Mouse (Mus musculus) E14TG2a.4 (cell line): Measurements from ENCODE around the gene Lrrn2.
A peak's percentile ranks its signal among the peaks of the same experiment; 100 is the strongest.

Source experiments
- H3K27me3 ChIP-seq: 2 replicates; pipeline ENCODE4 v1.6.1; 2014; ENCODE audit warnings: low read length, control low read depth; ENCODE audit not compliant: insufficient read depth
- H3K36me3 ChIP-seq: 2 replicates; pipeline ENCODE4 v1.6.1; 2014; ENCODE audit warnings: low read length, control low read depth; ENCODE audit not compliant: insufficient read depth
- H3K4me1 ChIP-seq: replicated peaks from 2 replicates; pipeline ENCODE4 v1.6.1; 2014; ENCODE audit warnings: low read depth, low read length, control low read depth
- H3K4me3 ChIP-seq: replicated peaks from 2 replicates; pipeline ENCODE4 v1.5.1; 2014; ENCODE audit warnings: mild to moderate bottlenecking, low read length
- H3K9me3 ChIP-seq: 2 replicates; pipeline ENCODE4 v1.6.1; 2014; ENCODE audit warnings: low read length, control low read depth
- CTCF ChIP-seq: conservative IDR thresholded peaks from 2 replicates; pipeline ENCODE4 v1.5.1; 2014; ENCODE audit warnings: low read length
- NANOG ChIP-seq: IDR thresholded peaks from 2 replicates; pipeline ENCODE4 v1.6.1; 2014; ENCODE audit warnings: borderline replicate concordance, low read length, mixed read lengths
- POU5F1 ChIP-seq: IDR thresholded peaks from 2 replicates; pipeline ENCODE4 v1.6.1; 2014; ENCODE audit warnings: low read length, borderline replicate concordance

The Lrrn2 gene

GRCm38 (mm10) chr1:132880161-132881005 is at the start of gene Lrrn2:
TSS of gene Lrrn2 (plus strand) at chr1:132880273.
- Histone ChIP-seq H3K27me3 (peaks cover 59% of the 10 kb centered on the region), H3K4me3 (peak within 1 kb of the TSS; percentile 86), H3K9me3 (peaks cover 4% of the 10 kb centered on the region; the same call in 1 of the 2 replicates), H3K4me1 (peaks cover 93% of the 10 kb centered on the region), H3K36me3 (no peaks in the 10 kb centered on the region)
- TF ChIP-seq POU5F1, result no peak
- no peak for TF ChIP-seq CTCF
- TF ChIP-seq NANOG, result no peak

- no peak for TF ChIP-seq NANOG
- no peak for TF ChIP-seq CTCF
- no peak for TF ChIP-seq POU5F1
- Histone ChIP-seq H3K4me1 (peaks cover 11% of the 10 kb centered on the region), H3K4me3 (no peak overlapping the region), H3K27me3 (peaks cover 21% of the 10 kb centered on the region; the same call in 1 of the 2 replicates), H3K9me3 (peaks cover 21% of the 10 kb centered on the region), H3K36me3 (no peaks in the 10 kb centered on the region)
These were observed 48.1 kb upstream of the Lrrn2 start for GRCm38 (mm10) chr1:132831963-132832362.

- H3K27me3 ChIP-seq, result peaks cover 27% of the 10 kb centered on the region
- no peak for TF ChIP-seq NANOG
- TF ChIP-seq POU5F1, result no peak
- TF ChIP-seq CTCF, result no peak
- peaks cover 11% of the 10 kb centered on the region for H3K4me1 ChIP-seq
These were observed 46.0 kb upstream of the Lrrn2 start for GRCm38 (mm10) chr1:132834037-132834436.

GRCm38 (mm10) chr1:132836895-132837294 is 43.2 kb upstream of the Lrrn2 start:
- Histone ChIP-seq H3K4me1 (peaks cover 10% of the 10 kb centered on the region), H3K4me3 (no peak overlapping the region), H3K27me3 (peaks cover 28% of the 10 kb centered on the region), H3K36me3 (no peaks in the 10 kb centered on the region), H3K9me3 (peaks cover 21% of the 10 kb centered on the region)
- TF ChIP-seq POU5F1, result no peak

More at GRCm38 (mm10) chr1:132834037-132834436, 46.0 kb upstream of the Lrrn2 start:
- peaks cover 21% of the 10 kb centered on the region for H3K9me3 ChIP-seq
- H3K36me3 ChIP-seq, result no peaks in the 10 kb centered on the region
- H3K4me3 ChIP-seq, result no peak overlapping the region

- Histone ChIP-seq H3K27me3 (peaks cover 28% of the 10 kb centered on the region), H3K4me3 (no peak overlapping the region), H3K9me3 (peaks cover 21% of the 10 kb centered on the region), H3K36me3 (no peaks in the 10 kb centered on the region), H3K4me1 (peaks cover 10% of the 10 kb centered on the region)
- TF ChIP-seq POU5F1, result no peak
- TF ChIP-seq NANOG, result no peak
- no peak for TF ChIP-seq CTCF
These were observed 42.4 kb upstream of the Lrrn2 start for GRCm38 (mm10) chr1:132837691-132838090.

GRCm38 (mm10) chr1:132838371-132838770 is 41.7 kb upstream of the Lrrn2 start:
- Histone ChIP-seq H3K36me3 (no peaks in the 10 kb centered on the region), H3K27me3 (peaks cover 23% of the 10 kb centered on the region), H3K4me3 (no peak overlapping the region), H3K4me1 (peaks cover 10% of the 10 kb centered on the region), H3K9me3 (peaks cover 17% of the 10 kb centered on the region)
- no peak for TF ChIP-seq POU5F1

- no peak overlapping the region for H3K4me3 ChIP-seq
- H3K36me3 ChIP-seq, result peaks cover 3% of the 10 kb centered on the region
- peaks cover 17% of the 10 kb centered on the region for H3K9me3 ChIP-seq
- TF ChIP-seq CTCF (peak; percentile 81), NANOG (no peak), POU5F1 (no peak)
- H3K4me1 ChIP-seq, result peaks cover 11% of the 10 kb centered on the region; the same call in 1 of the 2 replicates
- H3K27me3 ChIP-seq, result peaks cover 4% of the 10 kb centered on the region; the same call in 1 of the 2 replicates
These were observed 36.5 kb upstream of the Lrrn2 start for GRCm38 (mm10) chr1:132843612-132844011.

GRCm38 (mm10) chr1:132844088-132844804 is 35.8 kb upstream of the Lrrn2 start:
- TF ChIP-seq CTCF (no peak), POU5F1 (no peak), NANOG (no peak)
- Histone ChIP-seq H3K27me3 (peaks cover 4% of the 10 kb centered on the region; the same call in 1 of the 2 replicates), H3K4me1 (peaks cover 11% of the 10 kb centered on the region; the same call in 1 of the 2 replicates), H3K9me3 (peaks cover 23% of the 10 kb centered on the region), H3K36me3 (peaks cover 9% of the 10 kb centered on the region), H3K4me3 (peak overlapping the region; percentile 45)
